Mouse (Mus musculus): ENCODE data around the gene Pkig. TPM values are rescaled to one million over a fixed set of nuclear protein-coding genes. Genes with fewer than 3 reads are reported as not detected.
A peak's percentile ranks its signal among the peaks of the same experiment; 100 is the strongest.

Pkig gene
- polyA plus RNA-seq, 1 experiment from 2014 or later, result 117 TPM

DNA sequence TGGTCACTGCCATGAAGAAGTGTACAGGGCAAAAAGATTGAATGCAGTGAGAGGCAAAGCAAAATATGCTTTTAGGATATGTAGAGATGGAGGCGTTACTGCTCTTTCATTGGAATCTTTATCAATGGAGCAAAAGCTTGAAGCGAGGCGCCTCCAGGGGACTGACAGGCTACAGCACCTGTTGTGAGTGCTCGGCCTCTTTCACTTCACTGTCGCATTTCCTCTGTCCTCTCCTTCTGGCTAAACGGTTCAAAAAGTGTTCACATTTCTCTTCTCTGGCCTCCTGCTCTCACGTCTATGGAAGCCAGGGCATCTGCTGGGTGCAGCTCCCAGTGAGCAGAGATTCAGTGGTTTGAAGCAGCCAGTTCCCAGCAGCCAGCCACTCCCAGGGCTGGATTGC is 44.2 kb downstream of the Pkig start:
- no peak overlapping the region for H3K27ac ChIP-seq
- H3K9me3 ChIP-seq, result no peaks in the 10 kb centered on the region
- WGBS, result 64% methylated on average over 7 of the region's 7 CpGs

GRCm38 (mm10) chr2:163702921-163703320 is 44.7 kb downstream of the Pkig start:
- H3K27ac ChIP-seq, result no peak overlapping the region
- 76% methylated on average over 5 of the region's 5 CpGs for WGBS

More for the DNA sequence above, 44.2 kb downstream of the Pkig start:
- Histone ChIP-seq H3K4me2 (no peak overlapping the region), H3K4me1 (0 out of 2 replicates have a peak, but pooled peaks cover 13% of the 10 kb centered on the region), H3K9ac (no peak overlapping the region), H3K27me3 (replicated peaks) (no peaks in the 10 kb centered on the region), H3K4me3 (replicated peaks) (no peak overlapping the region), H3K36me3 (no peaks in the 10 kb centered on the region)
- ATAC-seq (ENCODE audit: insufficient read depth, low FRiP score, low read depth), result no peak

GRCm38 (mm10) chr2:163703599-163704260 is 45.5 kb downstream of the Pkig start:
- Histone ChIP-seq H3K4me2 (no peak overlapping the region), H3K9me3 (no peaks in the 10 kb centered on the region), H3K4me1 (0 out of 2 replicates have a peak, but pooled peaks cover 2% of the 10 kb centered on the region), H3K9ac (no peak overlapping the region), H3K27ac (no peak overlapping the region), H3K36me3 (no peaks in the 10 kb centered on the region), H3K27me3 (replicated peaks) (no peaks in the 10 kb centered on the region), H3K4me3 (replicated peaks) (no peak overlapping the region)
- no peak for ATAC-seq (ENCODE audit: insufficient read depth, low FRiP score, low read depth)
- 85% methylated on average over 5 of the region's 5 CpGs for WGBS

More at GRCm38 (mm10) chr2:163702921-163703320, 44.7 kb downstream of the Pkig start:
- no peak overlapping the region for H3K4me2 ChIP-seq
- H3K36me3 ChIP-seq, result no peaks in the 10 kb centered on the region
- no peaks in the 10 kb centered on the region for H3K9me3 ChIP-seq
- no peak overlapping the region for H3K9ac ChIP-seq
- no peak overlapping the region for H3K4me3 ChIP-seq (replicated peaks)
- no peak for ATAC-seq (ENCODE audit: insufficient read depth, low FRiP score, low read depth)
- 0 out of 2 replicates have a peak, but pooled peaks cover 10% of the 10 kb centered on the region for H3K4me1 ChIP-seq
- no peaks in the 10 kb centered on the region for H3K27me3 ChIP-seq (replicated peaks)

GRCm38 (mm10) chr2:163708321-163708720 is 50.1 kb downstream of the Pkig start:
- Histone ChIP-seq H3K9ac (no peak overlapping the region), H3K27ac (no peak overlapping the region), H3K4me1 (0 out of 2 replicates have a peak, but pooled peaks cover 2% of the 10 kb centered on the region), H3K27me3 (replicated peaks) (no peaks in the 10 kb centered on the region), H3K36me3 (no peaks in the 10 kb centered on the region), H3K4me2 (no peak overlapping the region), H3K9me3 (no peaks in the 10 kb centered on the region), H3K4me3 (replicated peaks) (no peak overlapping the region)
- 81% methylated on average over 5 of the region's 5 CpGs for WGBS
- no peak for ATAC-seq (ENCODE audit: insufficient read depth, low FRiP score, low read depth)

- 71% methylated on average over 6 of the region's 6 CpGs for WGBS
- no peak overlapping the region for H3K4me3 ChIP-seq (replicated peaks)
- no peak overlapping the region for H3K4me2 ChIP-seq
- no peaks in the 10 kb centered on the region for H3K27me3 ChIP-seq (replicated peaks)
- H3K9me3 ChIP-seq, result no peaks in the 10 kb centered on the region
- H3K9ac ChIP-seq, result no peak overlapping the region
- ATAC-seq (ENCODE audit: insufficient read depth, low FRiP score, low read depth), result no peak
- H3K36me3 ChIP-seq, result no peaks in the 10 kb centered on the region
- H3K4me1 ChIP-seq, result 0 out of 2 replicates have a peak, but pooled peaks cover 2% of the 10 kb centered on the region
- no peak overlapping the region for H3K27ac ChIP-seq
Observed at GRCm38 (mm10) chr2:163708763-163709250, 50.6 kb downstream of the Pkig start.

DNA sequence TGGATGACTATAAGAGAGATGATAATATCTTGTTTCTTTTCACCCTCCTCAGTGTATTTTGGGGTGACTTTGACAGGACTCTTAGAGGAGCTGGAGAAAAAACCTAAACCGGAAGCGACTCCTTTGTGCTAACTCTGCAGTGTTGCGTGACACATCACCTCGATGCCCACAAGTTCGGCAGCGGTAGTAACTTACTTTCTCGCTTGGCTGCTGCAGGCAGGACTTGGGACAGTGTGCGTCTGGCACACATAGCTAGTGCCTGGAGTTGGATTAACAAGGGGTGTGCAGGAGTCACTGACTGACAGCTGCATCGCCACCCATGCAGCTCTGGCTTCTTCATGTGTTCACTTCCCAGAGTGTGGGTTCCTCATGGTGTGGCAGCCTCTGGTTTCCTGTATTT is 51.8 kb downstream of the Pkig start:
- Histone ChIP-seq H3K27ac (no peak overlapping the region), H3K36me3 (no peaks in the 10 kb centered on the region), H3K9me3 (no peaks in the 10 kb centered on the region), H3K9ac (no peak overlapping the region), H3K4me1 (no peaks in the 10 kb centered on the region), H3K4me3 (replicated peaks) (no peak overlapping the region), H3K27me3 (replicated peaks) (no peaks in the 10 kb centered on the region), H3K4me2 (no peak overlapping the region)
- WGBS, result 92% methylated on average over 9 of the region's 9 CpGs
- no peak for ATAC-seq (ENCODE audit: insufficient read depth, low FRiP score, low read depth)

DNA sequence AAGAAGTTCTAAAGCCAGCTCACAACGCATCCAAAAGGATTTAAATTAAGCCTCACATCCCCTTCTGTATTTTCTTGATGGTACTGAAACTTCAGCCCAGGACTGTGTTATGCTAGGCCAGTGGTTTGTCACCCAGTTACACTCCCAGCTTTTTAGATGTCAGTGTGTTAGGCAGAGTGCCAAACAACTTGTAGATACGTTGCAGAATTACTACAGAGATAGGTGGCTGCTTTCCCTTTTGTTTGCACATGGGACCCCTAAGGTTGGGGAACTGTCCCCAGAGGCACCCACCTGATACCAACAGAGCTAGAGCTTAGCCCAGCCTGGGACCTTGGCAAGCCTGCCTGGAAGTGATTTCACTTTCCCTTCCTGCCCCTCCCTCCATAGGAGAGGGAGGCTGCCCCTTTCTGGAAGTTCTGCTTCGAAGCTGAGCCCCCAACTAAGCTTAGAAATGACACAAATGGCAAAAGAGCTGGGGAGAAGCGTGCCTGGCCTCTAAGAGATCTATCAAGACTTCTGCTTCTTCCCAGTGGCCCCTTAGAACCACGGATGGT is 52.5 kb downstream of the Pkig start:
- no peak for ATAC-seq (ENCODE audit: insufficient read depth, low FRiP score, low read depth)
- H3K4me1 ChIP-seq, result no peaks in the 10 kb centered on the region
- no peaks in the 10 kb centered on the region for H3K36me3 ChIP-seq
- H3K27ac ChIP-seq, result no peak overlapping the region
- 69% methylated on average over 5 of the region's 5 CpGs for WGBS
- H3K4me2 ChIP-seq, result no peak overlapping the region
- no peaks in the 10 kb centered on the region for H3K27me3 ChIP-seq (replicated peaks)
- no peaks in the 10 kb centered on the region for H3K9me3 ChIP-seq
- no peak overlapping the region for H3K4me3 ChIP-seq (replicated peaks)
- no peak overlapping the region for H3K9ac ChIP-seq

GRCm38 (mm10) chr2:163711368-163711868 is 53.2 kb downstream of the Pkig start:
- no peaks in the 10 kb centered on the region for H3K4me1 ChIP-seq
- H3K9me3 ChIP-seq, result no peaks in the 10 kb centered on the region
- H3K27ac ChIP-seq, result no peak overlapping the region
- ATAC-seq (ENCODE audit: insufficient read depth, low FRiP score, low read depth), result no peak
- no peak overlapping the region for H3K4me3 ChIP-seq (replicated peaks)
- H3K36me3 ChIP-seq, result no peaks in the 10 kb centered on the region
- no peak overlapping the region for H3K4me2 ChIP-seq
- H3K9ac ChIP-seq, result no peak overlapping the region
- 85% methylated on average over 8 of the region's 8 CpGs for WGBS
- no peaks in the 10 kb centered on the region for H3K27me3 ChIP-seq (replicated peaks)

GRCm38 (mm10) chr2:163712473-163712872 is 54.3 kb downstream of the Pkig start:
- Histone ChIP-seq H3K36me3 (no peaks in the 10 kb centered on the region), H3K4me2 (no peak overlapping the region), H3K27ac (no peak overlapping the region), H3K9ac (no peak overlapping the region), H3K4me3 (replicated peaks) (no peak overlapping the region), H3K4me1 (no peaks in the 10 kb centered on the region), H3K9me3 (no peaks in the 10 kb centered on the region), H3K27me3 (replicated peaks) (no peaks in the 10 kb centered on the region)
- WGBS, result 60% methylated on average over 7 of the region's 7 CpGs
- no peak for ATAC-seq (ENCODE audit: insufficient read depth, low FRiP score, low read depth)

GRCm38 (mm10) chr2:163712874-163713273 is 54.7 kb downstream of the Pkig start:
- Histone ChIP-seq H3K9ac (no peak overlapping the region), H3K27ac (no peak overlapping the region), H3K36me3 (no peaks in the 10 kb centered on the region), H3K9me3 (no peaks in the 10 kb centered on the region), H3K4me3 (replicated peaks) (no peak overlapping the region), H3K27me3 (replicated peaks) (no peaks in the 10 kb centered on the region), H3K4me1 (no peaks in the 10 kb centered on the region), H3K4me2 (no peak overlapping the region)
- WGBS, result 74% methylated on average over 6 of the region's 6 CpGs
- no peak for ATAC-seq (ENCODE audit: insufficient read depth, low FRiP score, low read depth)

DNA sequence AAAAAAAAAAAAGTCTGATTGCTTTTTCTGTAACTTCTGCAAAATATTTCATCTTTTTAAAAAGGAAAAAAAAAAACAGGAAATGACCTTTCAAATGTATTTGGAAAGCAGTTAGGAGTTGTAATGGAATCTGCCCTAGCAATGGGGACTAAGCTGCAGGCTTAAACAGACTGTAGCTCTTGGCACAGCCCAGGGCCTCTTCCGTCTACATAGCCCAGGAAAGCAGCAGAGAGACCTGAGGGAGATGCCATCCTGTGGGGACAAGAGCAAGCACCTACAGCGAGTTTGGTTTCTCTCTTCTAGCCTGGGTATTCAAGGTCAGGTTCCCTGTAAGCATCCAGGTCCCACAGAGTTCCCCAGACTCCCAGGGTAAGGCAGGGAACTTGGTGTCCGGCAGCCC is 55.2 kb downstream of the Pkig start:
- no peak overlapping the region for H3K4me2 ChIP-seq
- no peak overlapping the region for H3K9ac ChIP-seq
- no peaks in the 10 kb centered on the region for H3K27me3 ChIP-seq (replicated peaks)
- WGBS, result 66% methylated on average over 3 of the region's 3 CpGs
- H3K36me3 ChIP-seq, result no peaks in the 10 kb centered on the region
- no peak overlapping the region for H3K4me3 ChIP-seq (replicated peaks)
- H3K4me1 ChIP-seq, result 0 out of 2 replicates have a peak, but pooled peaks cover under 1% of the 10 kb centered on the region
- H3K9me3 ChIP-seq, result no peaks in the 10 kb centered on the region
- ATAC-seq (ENCODE audit: insufficient read depth, low FRiP score, low read depth), result no peak
- H3K27ac ChIP-seq, result no peak overlapping the region

- H3K36me3 ChIP-seq, result no peaks in the 10 kb centered on the region; the same call in 1 of the 2 replicates
- H3K4me2 ChIP-seq, result no peak overlapping the region
- 56% methylated on average over 8 of the region's 8 CpGs for WGBS
Observed at GRCm38 (mm10) chr2:163716448-163716847, 58.3 kb downstream of the Pkig start.

More at GRCm38 (mm10) chr2:163716448-163716847, 58.3 kb downstream of the Pkig start:
- H3K4me3 ChIP-seq (replicated peaks), result no peak overlapping the region
- no peak overlapping the region for H3K9ac ChIP-seq
- H3K4me1 ChIP-seq, result 0 out of 2 replicates have a peak, but pooled peaks cover 7% of the 10 kb centered on the region
- ATAC-seq (ENCODE audit: insufficient read depth, low FRiP score, low read depth), result no peak
- H3K27ac ChIP-seq, result 0 out of 2 replicates have a peak overlapping the region, but pooled peaks have one; percentile 32
- no peaks in the 10 kb centered on the region for H3K27me3 ChIP-seq (replicated peaks)
- no peaks in the 10 kb centered on the region for H3K9me3 ChIP-seq
